Mouse (Mus musculus) retina, postnatal 7 days (tissue): ENCODE results near the gene Rrp7a.
A peak's percentile ranks its signal among the peaks of the same experiment; 100 is the strongest.

Source experiments
- DNase-seq: peaks from one replicate; pipeline ENCODE4 v3.0.0-alpha.2; 2012; ENCODE audit warnings: low read depth, low spot score

Gene Rrp7a

GRCm38 (mm10) chr15:83111874-83112273 lies 10.7 kb downstream of the Rrp7a start:
- DNase-seq = no peak

DNA sequence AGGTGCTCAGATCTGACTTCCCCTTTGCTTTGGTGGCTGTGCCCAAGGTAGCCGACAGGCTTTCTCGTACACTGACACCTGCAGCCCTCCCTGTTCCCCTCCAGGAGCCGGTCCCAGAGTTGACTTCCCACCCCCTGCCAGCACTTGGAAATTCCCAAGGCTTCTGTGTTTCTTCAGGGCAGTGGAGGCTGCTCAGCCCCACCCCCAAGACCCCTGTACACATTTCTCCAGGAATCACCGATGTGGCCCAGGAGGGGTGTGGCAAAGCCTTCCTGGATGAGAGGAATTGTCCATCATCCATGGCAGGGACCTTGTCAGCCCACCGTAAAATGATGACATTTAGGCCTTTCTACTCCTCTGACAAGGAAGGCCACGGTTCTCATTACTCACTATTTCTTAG lies 11.3 kb downstream of the Rrp7a start:
- no peak for DNase-seq

DNA sequence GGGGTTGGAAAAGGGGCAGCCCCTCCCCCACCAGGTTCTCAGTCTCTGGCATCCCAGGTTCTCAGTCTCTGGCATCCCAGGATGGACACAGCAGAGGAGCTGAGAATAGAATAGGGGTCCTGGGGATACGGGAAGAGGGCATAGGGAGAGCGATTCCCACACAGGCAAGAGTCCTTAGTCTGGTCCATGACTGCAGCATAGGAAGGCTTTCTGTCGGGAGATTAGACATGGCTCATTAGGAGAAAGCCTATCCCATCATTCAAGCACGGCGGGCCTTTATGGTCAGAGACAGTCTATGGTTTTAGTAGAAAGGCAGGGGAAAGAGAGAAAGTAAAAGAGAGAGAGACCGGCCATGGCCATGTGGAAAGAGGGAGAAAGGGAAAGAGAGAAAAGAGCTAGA lies 14.8 kb downstream of the Rrp7a start:
- no peak for DNase-seq

GRCm38 (mm10) chr15:83106426-83106825 lies 16.2 kb downstream of the Rrp7a start:
- no peak for DNase-seq

DNA sequence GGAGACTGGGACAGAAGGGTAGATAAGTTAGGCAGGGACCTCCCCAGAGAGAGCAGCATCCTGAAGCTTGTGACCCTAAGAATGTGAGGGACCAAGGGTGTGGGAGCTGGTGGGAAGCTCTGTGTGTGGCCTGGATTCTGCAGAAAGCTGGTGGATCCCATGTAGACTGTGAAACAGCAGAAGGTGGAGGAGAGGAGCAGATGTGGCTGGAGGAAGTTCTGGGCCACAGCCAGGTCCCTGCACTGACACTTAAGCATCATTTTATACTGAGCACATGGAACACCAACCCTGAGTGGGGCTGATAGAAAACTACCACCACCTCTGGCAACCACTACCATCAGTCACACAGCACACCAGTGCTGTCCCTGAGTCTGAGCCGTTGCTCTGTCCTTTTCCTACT lies 19.5 kb downstream of the Rrp7a start:
- DNase-seq = no peak

DNA sequence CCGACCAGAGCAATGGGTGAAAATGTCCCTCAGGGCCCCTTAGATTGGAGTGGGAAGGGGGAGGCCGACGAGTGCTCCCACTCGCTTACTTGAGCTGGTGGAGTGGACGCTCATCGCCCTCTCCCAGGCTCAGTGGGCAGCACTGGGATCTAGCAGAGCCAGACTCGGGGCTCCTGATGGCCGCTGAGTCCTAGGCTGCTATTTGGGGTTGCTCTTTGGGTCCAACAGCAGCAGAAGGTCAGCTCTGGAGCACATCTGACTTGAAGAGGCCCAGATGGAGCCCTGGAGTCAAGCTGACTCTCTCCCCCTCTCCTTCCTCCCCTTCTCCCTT lies 22.3 kb downstream of the Rrp7a start:
- DNase-seq = no peak

DNA sequence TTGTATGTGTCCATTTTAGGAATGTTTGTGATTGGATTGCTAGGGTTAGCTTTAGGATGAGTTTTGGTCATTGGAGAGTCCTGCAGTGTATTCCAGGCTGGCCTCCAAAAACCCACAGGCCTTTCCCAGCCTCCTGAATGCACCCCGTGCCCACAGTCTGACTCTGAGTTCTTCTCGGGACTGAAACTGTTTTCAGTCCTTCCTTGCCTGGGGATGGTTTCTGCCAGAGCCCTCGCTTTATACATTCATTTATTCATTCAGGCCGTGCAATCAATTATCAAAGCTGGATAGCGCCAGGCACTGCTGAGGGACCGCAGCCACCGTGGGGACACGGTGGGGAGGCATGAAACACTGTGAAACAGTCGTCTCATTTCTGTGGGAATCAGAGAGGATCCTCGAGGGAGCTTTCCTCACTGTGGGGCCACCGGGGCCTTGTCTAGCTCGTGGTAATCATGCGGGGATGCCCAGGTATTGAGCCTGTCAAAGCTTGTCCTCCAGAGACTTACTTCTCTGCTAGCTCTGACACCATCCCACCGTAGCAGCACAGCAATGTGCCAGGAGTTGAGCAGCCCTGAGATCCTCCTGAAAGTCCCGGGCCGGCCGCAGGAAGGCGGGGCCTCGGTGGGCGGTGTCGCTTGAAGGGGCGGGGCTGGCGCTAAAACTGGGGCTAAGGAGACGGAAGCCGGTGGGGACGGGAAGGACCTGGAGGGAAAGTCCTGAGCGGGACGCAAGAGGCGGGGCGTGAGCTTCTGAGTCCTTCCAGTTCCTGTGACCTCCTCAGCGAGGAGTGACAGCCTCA lies 22.9 kb downstream of the Rrp7a start:
- peak; percentile 49 for DNase-seq

GRCm38 (mm10) chr15:83095950-83096349 lies 26.7 kb downstream of the Rrp7a start:
- no peak for DNase-seq

GRCm38 (mm10) chr15:83093687-83094086 lies 28.9 kb downstream of the Rrp7a start:
- no peak for DNase-seq

DNA sequence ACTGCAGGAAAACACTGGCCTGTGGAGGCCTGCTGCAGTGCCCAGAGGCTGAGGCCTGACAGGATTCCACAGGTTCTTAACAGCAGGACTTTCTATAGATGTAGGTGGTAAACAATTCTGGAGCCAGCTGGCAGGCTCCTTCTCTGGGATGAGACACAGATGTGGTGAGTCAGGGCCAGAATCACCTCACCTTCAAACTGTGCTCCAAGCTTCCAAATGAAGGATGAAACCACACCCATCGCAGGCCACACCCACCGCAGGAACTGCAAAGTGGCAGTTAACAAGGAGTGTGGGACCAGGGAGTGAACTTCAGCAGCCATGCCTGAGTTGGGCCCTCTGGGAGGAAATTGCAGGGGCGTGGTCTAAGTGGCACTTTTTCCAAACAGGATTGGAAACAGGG lies 31.7 kb downstream of the Rrp7a start:
- DNase-seq = no peak

DNA sequence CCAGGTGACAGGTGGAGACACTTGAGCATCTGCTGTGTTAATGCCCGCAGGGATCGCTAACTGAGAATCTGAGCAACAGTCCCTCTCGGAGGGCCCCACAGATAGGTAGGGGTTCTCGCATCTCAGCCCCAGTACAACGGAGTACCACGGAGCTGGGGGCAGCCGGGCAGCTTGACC lies 33.3 kb downstream of the Rrp7a start, which contains the start of gene Serhl:
Gene Serhl (plus strand): TSS at position 78 of the 177 bp plus-strand sequence.
- DNase-seq = no peak

GRCm38 (mm10) chr15:83088495-83089428 lies 33.8 kb downstream of the Rrp7a start:
- no peak for DNase-seq

DNA sequence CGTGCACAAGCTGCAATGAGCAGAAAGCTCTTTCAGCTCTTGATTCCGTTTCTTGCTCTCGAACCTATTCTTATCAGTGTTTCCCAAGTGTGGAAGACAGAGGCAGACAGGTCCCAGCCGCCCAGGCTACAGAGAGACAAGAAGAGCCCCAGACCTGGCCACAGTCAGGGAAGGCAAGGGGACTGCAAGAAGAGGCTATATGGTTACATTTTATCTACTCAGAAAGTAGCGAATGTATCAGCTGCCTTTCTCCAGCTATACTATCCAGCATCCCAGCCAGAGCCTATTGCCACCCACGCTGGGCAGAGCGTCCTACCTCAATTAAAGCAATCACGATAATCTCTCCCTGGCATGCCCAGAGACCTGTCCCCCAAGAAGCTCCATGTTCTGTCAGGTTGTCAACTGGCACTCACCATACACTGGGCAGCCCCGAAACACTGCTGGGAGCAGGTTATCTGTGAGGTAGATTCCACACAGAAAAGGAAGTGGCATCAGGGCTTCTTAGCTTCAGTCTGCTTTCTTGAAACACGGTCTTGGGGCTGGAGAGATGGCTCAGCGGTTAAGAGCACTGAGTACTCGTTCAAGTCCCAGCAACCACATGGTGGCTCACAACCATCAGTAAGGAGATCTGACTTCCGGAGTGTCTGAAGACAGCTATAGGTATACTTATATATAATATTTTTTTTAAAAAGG lies 35.8 kb downstream of the Rrp7a start:
- DNase-seq = no peak

DNA sequence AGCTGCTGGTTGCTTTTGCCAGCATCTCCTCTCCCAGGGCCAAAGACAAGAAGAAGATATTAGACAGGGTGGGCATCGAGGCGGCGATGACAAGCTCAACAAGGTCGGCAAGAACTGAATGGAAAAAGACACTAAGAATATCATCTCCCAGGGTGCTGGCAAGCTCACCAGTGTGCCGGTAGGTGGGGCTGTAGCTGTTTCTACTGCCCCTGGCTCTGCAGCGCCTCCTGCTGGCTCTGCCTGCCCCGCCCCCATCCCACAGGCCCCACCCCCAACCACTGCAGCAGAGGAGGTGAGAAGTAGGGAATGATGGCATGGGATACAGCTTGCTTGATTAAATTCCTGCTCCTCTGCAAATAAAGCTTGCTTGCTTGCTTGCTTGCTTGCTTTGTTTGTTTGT lies 36.7 kb downstream of the Rrp7a start:
- no peak for DNase-seq

DNA sequence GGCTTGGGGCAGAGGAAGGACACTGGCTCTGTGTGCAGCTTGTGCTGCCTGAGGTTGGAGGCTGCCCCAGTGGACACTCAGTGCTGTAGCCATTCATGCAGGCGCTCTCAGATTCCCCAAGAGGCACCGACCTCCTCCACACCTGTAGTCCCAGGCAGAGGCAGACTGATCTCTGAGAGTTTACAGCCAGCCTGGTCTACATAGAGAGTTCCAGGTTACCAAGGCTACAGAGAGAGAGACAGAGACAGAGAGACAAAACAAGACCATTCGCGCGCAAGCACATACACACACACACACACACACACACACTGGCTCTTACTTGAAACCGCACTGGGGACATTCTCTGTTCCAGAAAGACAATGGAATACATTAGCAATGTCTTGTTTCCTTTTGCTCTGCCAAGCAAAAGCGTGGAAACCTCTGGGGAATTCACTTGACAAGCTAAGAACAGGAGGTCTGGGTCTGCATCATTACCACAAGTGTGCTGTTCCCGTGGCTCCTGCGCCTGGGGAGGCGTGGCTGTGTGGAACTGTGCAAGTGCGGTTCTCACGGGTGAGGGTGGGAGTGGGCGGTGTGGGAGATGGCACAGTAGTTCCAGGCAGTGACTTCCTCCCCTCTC lies 38.5 kb downstream of the Rrp7a start:
- DNase-seq = no peak

DNA sequence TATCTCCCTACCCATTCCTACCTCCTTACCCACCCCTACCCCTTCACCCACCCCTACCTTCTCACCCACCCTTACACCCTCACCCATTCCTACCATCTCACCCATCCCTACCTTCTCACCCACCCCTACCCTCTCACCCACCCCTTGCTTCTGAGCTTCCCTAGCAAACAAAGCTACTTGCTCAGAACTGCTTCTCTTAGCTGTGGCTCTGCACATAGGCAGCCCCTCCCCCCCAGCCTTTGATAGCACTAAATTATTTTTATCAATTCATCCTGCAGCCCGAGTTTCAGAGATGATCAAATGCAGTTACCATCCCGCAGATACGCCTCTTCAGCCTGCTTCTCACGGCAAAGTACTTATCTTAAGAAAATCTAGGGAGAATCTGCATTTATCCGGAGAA lies 39.1 kb downstream of the Rrp7a start:
- no peak for DNase-seq

GRCm38 (mm10) chr15:83075607-83076525 lies 46.7 kb downstream of the Rrp7a start:
- DNase-seq = no peak

GRCm38 (mm10) chr15:83074179-83074578 lies 48.4 kb downstream of the Rrp7a start:
- no peak for DNase-seq

DNA sequence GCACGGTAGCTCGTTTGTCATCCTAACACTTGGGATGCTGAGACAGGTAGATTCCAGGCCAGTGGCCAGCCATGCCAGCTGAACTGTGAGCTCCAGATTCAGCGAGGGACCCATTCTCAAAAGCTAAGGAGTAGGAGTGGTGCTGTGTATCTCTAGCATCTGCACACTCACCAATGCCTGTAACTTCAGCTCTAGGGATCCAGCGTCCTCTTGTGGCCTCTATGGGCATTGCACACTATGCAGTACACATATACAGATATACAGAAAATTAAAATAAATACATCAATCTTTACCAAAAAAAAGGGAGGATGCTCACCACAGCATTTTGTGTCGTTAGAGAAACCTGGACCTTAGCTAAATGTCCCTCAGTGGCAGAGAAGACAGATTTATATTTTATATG lies 50.8 kb downstream of the Rrp7a start:
- DNase-seq = no peak

GRCm38 (mm10) chr15:83070942-83071341 lies 51.7 kb downstream of the Rrp7a start:
- DNase-seq = no peak

- no peak for DNase-seq
Measured at GRCm38 (mm10) chr15:83068270-83068669, 54.3 kb downstream of the Rrp7a start.
